Mouse (Mus musculus) liver, embryonic 18 days (tissue): ENCODE measurements around the gene Hist1h3g. TPM values are rescaled to one million over a fixed set of nuclear protein-coding genes. Genes with fewer than 3 reads are reported as not detected.

ENCODE experiments used
- polyA plus RNA-seq: library from polyadenylated mRNA; depleted of rRNA; stranded (reverse); fragments of >200 nt; gene quantifications from 2 replicates; pipeline ENCODE4 v1.2.3, GENCODE M21; 2012; rRNA removed

The Hist1h3g gene
- 13.8 and 25.0 TPM in 2 replicates for polyA plus RNA-seq

GRCm38 (mm10) chr13:23535137-23536075, at the start of gene Hist1h3g:
TSS of gene Hist1h3g (plus strand) at chr13:23535422.

GRCm38 (mm10) chr13:23488400-23489322, 46.6 kb upstream of the Hist1h3g start, which contains the start of gene Btn2a2:
TSS of gene Btn2a2 (minus strand) at chr13:23488857.

GRCm38 (mm10) chr13:23530901-23531875, 4.0 kb upstream of the Hist1h3g start, which contains the start of gene Hist1h4h:
TSS of gene Hist1h4h (plus strand) at chr13:23531050.

GRCm38 (mm10) chr13:23533560-23534367, 1.5 kb upstream of the Hist1h3g start, which contains the start of gene Hist1h2af:
TSS of gene Hist1h2af (plus strand) at chr13:23533906.

GRCm38 (mm10) chr13:23542999-23543607, 7.9 kb downstream of the Hist1h3g start, which contains the start of gene Hist1h2bh:
TSS of gene Hist1h2bh (minus strand) at chr13:23543392.

GRCm38 (mm10) chr13:23543965-23544786, 9.0 kb downstream of the Hist1h3g start, which contains the start of gene Hist1h3f:
TSS of gene Hist1h3f (plus strand) at chr13:23544052.

GRCm38 (mm10) chr13:23551146-23551834, 16.1 kb downstream of the Hist1h3g start, which contains the start of gene Hist1h4f:
TSS of gene Hist1h4f (minus strand) at chr13:23551648.

GRCm38 (mm10) chr13:23552962-23553361, 17.7 kb downstream of the Hist1h3g start, which contains the start of gene Hist1h1d:
TSS of gene Hist1h1d (plus strand) at chr13:23553262.

GRCm38 (mm10) chr13:23561883-23562659, 26.8 kb downstream of the Hist1h3g start, which contains the start of gene Hist1h3e:
TSS of gene Hist1h3e (minus strand) at chr13:23562369.

GRCm38 (mm10) chr13:23571022-23571503, 35.8 kb downstream of the Hist1h3g start, which contains the start of the genes Hist1h2ae and Hist1h2bg:
TSS of gene Hist1h2ae (minus strand) at chr13:23571220.
TSS of gene Hist1h2bg (plus strand) at chr13:23571396.

GRCm38 (mm10) chr13:23573898-23574524, 38.8 kb downstream of the Hist1h3g start, which contains the start of the genes Hist1h2bf and Hist1h2ad:
TSS of gene Hist1h2bf (minus strand) at chr13:23574196.
TSS of gene Hist1h2ad (plus strand) at chr13:23574381.

GRCm38 (mm10) chr13:23575271-23575851, 40.1 kb downstream of the Hist1h3g start, which contains the start of gene Hist1h3d:
TSS of gene Hist1h3d (plus strand) at chr13:23575763.

GRCm38 (mm10) chr13:23581408-23582218, 46.4 kb downstream of the Hist1h3g start, which contains the start of gene Hist1h4d:
TSS of gene Hist1h4d (plus strand) at chr13:23581598.

